Mouse (Mus musculus): ENCODE measurements around the gene Tmem258. TPM values are rescaled to one million over a fixed set of nuclear protein-coding genes. Genes with fewer than 3 reads are reported as not detected.
A peak's percentile ranks its signal among the peaks of the same experiment; 100 is the strongest.
"Not testable (repeated sequence)": the region's sequence is repeated elsewhere in the genome, so short reads cannot be mapped to it uniquely, and the experiment has no call there.

The Tmem258 gene
- polyA plus RNA-seq (2015; fragmentation: Nextera tagmentation; extraction: Ambion mirVana) = 330 and 370 TPM in 2 replicates

GRCm38 (mm10) chr19:10203848-10204615 lies at the start of gene Tmem258, which contains the start of gene Fen1:
Gene Tmem258 (plus strand): TSS chr19:10204014.
Gene Fen1 (minus strand): TSS chr19:10204169.
- WGBS = under 1% methylated on average over 40 of the region's 40 CpGs
- peak; percentile 88 for ATAC-seq (ENCODE audit: low FRiP score, low TSS enrichment)

GRCm38 (mm10) chr19:10157725-10158124 lies 46.1 kb upstream of the Tmem258 start:
- Histone ChIP-seq H3K4me3 (ENCODE audit: low read depth, low read length) (no peak overlapping the region), H3K4me1 (replicated peaks; ENCODE audit: control insufficient read depth, insufficient read depth) (no peaks in the 10 kb centered on the region), H3K4me2 (replicated peaks; ENCODE audit: low read depth) (no peak overlapping the region), H3K9me3 (ENCODE audit: control insufficient read depth, low read length) (no peaks in the 10 kb centered on the region; the same call in 1 of the 2 replicates), H3K27ac (replicated peaks) (no peak overlapping the region), H3K9ac (ENCODE audit: low read length) (no peak overlapping the region), H3K36me3 (ENCODE audit: control insufficient read depth, insufficient read depth, low read length) (no peaks in the 10 kb centered on the region), H3K27me3 (ENCODE audit: control insufficient read depth, insufficient read depth, low read length) (no peaks in the 10 kb centered on the region)
- ATAC-seq (ENCODE audit: low FRiP score, low TSS enrichment) (no peak), DNase-seq (ENCODE audit: low spot score) (no peak)
- WGBS = 53% methylated on average over 2 of the region's 2 CpGs
- TF ChIP-seq EP300 (optimal IDR thresholded peaks at IDR 0.05) (no peak), CTCF (IDR thresholded peaks at IDR 0.05; ENCODE audit: low read depth) (no peak)

More at GRCm38 (mm10) chr19:10203848-10204615, at the start of gene Tmem258, which contains the start of gene Fen1:
- no peaks in the 10 kb centered on the region for H3K4me1 ChIP-seq (replicated peaks; ENCODE audit: control insufficient read depth, insufficient read depth)
- DNase-seq (ENCODE audit: low spot score) = peak; percentile 90
- peak within 1 kb of the TSS; percentile 85 for H3K9ac ChIP-seq (ENCODE audit: low read length)
- peak within 1 kb of the TSS; percentile 88 for H3K27ac ChIP-seq (replicated peaks)
- H3K9me3 ChIP-seq (ENCODE audit: control insufficient read depth, low read length) = no peaks in the 10 kb centered on the region
- H3K36me3 ChIP-seq (ENCODE audit: control insufficient read depth, insufficient read depth, low read length) = peaks cover 14% of the 10 kb centered on the region
- no peaks in the 10 kb centered on the region for H3K27me3 ChIP-seq (ENCODE audit: control insufficient read depth, insufficient read depth, low read length)
- H3K4me3 ChIP-seq (ENCODE audit: low read depth, low read length) = peak within 1 kb of the TSS; percentile 84
- TF ChIP-seq EP300 (optimal IDR thresholded peaks at IDR 0.05) (no peak), CTCF (IDR thresholded peaks at IDR 0.05; ENCODE audit: low read depth) (no peak)
- peak within 1 kb of the TSS; percentile 87 for H3K4me2 ChIP-seq (replicated peaks; ENCODE audit: low read depth)

GRCm38 (mm10) chr19:10163896-10164295 lies 39.9 kb upstream of the Tmem258 start:
- DNase-seq (ENCODE audit: low spot score) (no peak), ATAC-seq (ENCODE audit: low FRiP score, low TSS enrichment) (no peak)
- H3K27me3 ChIP-seq (ENCODE audit: control insufficient read depth, insufficient read depth, low read length) = no peaks in the 10 kb centered on the region
- H3K9me3 ChIP-seq (ENCODE audit: control insufficient read depth, low read length) = no peaks in the 10 kb centered on the region
- no peak overlapping the region for H3K4me2 ChIP-seq (replicated peaks; ENCODE audit: low read depth)
- no peak for TF ChIP-seq EP300 (optimal IDR thresholded peaks at IDR 0.05)
- no peak for TF ChIP-seq CTCF (IDR thresholded peaks at IDR 0.05; ENCODE audit: low read depth)
- H3K4me3 ChIP-seq (ENCODE audit: low read depth, low read length) = no peak overlapping the region
- no peaks in the 10 kb centered on the region for H3K4me1 ChIP-seq (replicated peaks; ENCODE audit: control insufficient read depth, insufficient read depth)
- no peak overlapping the region for H3K9ac ChIP-seq (ENCODE audit: low read length)
- H3K36me3 ChIP-seq (ENCODE audit: control insufficient read depth, insufficient read depth, low read length) = no peaks in the 10 kb centered on the region
- WGBS = 72% methylated on average over 3 of the region's 3 CpGs
- no peak overlapping the region for H3K27ac ChIP-seq (replicated peaks)

- H3K4me1 ChIP-seq (replicated peaks; ENCODE audit: control insufficient read depth, insufficient read depth); ATAC-seq (ENCODE audit: low FRiP score, low TSS enrichment); DNase-seq (ENCODE audit: low spot score); H3K4me3 ChIP-seq (ENCODE audit: low read depth, low read length); H3K27ac ChIP-seq (replicated peaks); H3K9me3 ChIP-seq (ENCODE audit: control insufficient read depth, low read length); H3K36me3 ChIP-seq (ENCODE audit: control insufficient read depth, insufficient read depth, low read length); H3K4me2 ChIP-seq (replicated peaks; ENCODE audit: low read depth); H3K27me3 ChIP-seq (ENCODE audit: control insufficient read depth, insufficient read depth, low read length); H3K9ac ChIP-seq (ENCODE audit: low read length): not testable (repeated sequence)
- 86% methylated on average over 3 of the region's 4 CpGs for WGBS
Observed at GRCm38 (mm10) chr19:10165928-10166327, 37.9 kb upstream of the Tmem258 start.

GRCm38 (mm10) chr19:10167112-10167511 lies 36.7 kb upstream of the Tmem258 start:
- Histone ChIP-seq H3K4me3 (ENCODE audit: low read depth, low read length) (no peak overlapping the region), H3K9me3 (ENCODE audit: control insufficient read depth, low read length) (no peaks in the 10 kb centered on the region), H3K27ac (replicated peaks) (no peak overlapping the region), H3K27me3 (ENCODE audit: control insufficient read depth, insufficient read depth, low read length) (no peaks in the 10 kb centered on the region), H3K36me3 (ENCODE audit: control insufficient read depth, insufficient read depth, low read length) (no peaks in the 10 kb centered on the region), H3K4me1 (replicated peaks; ENCODE audit: control insufficient read depth, insufficient read depth) (no peaks in the 10 kb centered on the region), H3K9ac (ENCODE audit: low read length) (no peak overlapping the region), H3K4me2 (replicated peaks; ENCODE audit: low read depth) (no peak overlapping the region)
- TF ChIP-seq CTCF (IDR thresholded peaks at IDR 0.05; ENCODE audit: low read depth) = no peak
- TF ChIP-seq EP300 (optimal IDR thresholded peaks at IDR 0.05) = no peak
- no peak for DNase-seq (ENCODE audit: low spot score)
- 55% methylated on average over 4 of the region's 4 CpGs for WGBS
- ATAC-seq (ENCODE audit: low FRiP score, low TSS enrichment) = no peak

GRCm38 (mm10) chr19:10167951-10168350 lies 35.9 kb upstream of the Tmem258 start:
- 86% methylated on average over 1 of the region's 1 CpGs for WGBS
- DNase-seq (ENCODE audit: low spot score) (no peak), ATAC-seq (ENCODE audit: low FRiP score, low TSS enrichment) (no peak)
- H3K4me2 ChIP-seq (replicated peaks; ENCODE audit: low read depth) = no peak overlapping the region
- no peaks in the 10 kb centered on the region for H3K27me3 ChIP-seq (ENCODE audit: control insufficient read depth, insufficient read depth, low read length)
- TF ChIP-seq CTCF (IDR thresholded peaks at IDR 0.05; ENCODE audit: low read depth) = no peak
- TF ChIP-seq EP300 (optimal IDR thresholded peaks at IDR 0.05) = no peak
- H3K36me3 ChIP-seq (ENCODE audit: control insufficient read depth, insufficient read depth, low read length) = no peaks in the 10 kb centered on the region
- H3K27ac ChIP-seq (replicated peaks) = no peak overlapping the region
- H3K4me3 ChIP-seq (ENCODE audit: low read depth, low read length) = no peak overlapping the region
- H3K4me1 ChIP-seq (replicated peaks; ENCODE audit: control insufficient read depth, insufficient read depth) = no peaks in the 10 kb centered on the region
- H3K9ac ChIP-seq (ENCODE audit: low read length) = no peak overlapping the region
- H3K9me3 ChIP-seq (ENCODE audit: control insufficient read depth, low read length) = no peaks in the 10 kb centered on the region
